Mouse (Mus musculus) megakaryocyte-erythroid progenitor cell, adult 5-6 weeks (primary cell): ENCODE measurements at regions not wholly inside any gene's neighbourhood (a gene's known extent, or its start where the extent isn't known, plus 50 kb on each side); places are given as distances from the start of the nearest gene placed in this dataset.

ENCODE experiments used
- ATAC-seq: replicated peaks from 2 replicates; pipeline ENCODE4 v1.8.0; 2016; ENCODE audit warnings: mild to moderate bottlenecking, inconsistent platforms; ENCODE audit not compliant: severe bottlenecking, poor library complexity, low FRiP score, low TSS enrichment

DNA sequence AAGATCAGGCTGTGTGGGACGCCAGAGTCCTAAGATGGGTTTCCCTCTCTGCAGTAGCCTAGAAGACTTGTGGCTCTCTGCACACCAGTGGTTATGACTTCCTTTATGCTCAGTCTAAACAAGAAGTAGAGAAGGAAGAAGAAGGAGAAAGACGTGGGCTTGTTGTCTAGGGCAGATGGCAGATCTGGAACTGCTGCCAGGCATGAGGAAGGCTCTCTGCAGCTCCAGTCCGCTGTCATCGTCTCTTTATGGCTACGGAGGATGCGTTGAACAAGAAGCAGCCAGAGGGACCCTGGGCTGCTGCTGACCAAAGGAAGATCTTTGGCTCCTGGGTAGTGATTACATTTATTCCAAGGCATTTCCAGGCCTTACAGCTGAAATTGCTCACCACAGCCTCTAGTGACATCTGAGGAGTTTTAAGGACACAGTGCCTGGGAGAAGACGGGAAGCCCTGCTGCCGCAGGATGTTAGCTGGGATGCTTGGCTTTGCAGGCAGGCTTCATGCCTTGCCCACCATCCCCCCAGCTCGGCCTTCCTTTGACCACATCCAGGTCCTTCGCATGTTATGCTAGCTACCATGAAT is 229.6 kb upstream of the Dio3 start:
- ATAC-seq = no peak

DNA sequence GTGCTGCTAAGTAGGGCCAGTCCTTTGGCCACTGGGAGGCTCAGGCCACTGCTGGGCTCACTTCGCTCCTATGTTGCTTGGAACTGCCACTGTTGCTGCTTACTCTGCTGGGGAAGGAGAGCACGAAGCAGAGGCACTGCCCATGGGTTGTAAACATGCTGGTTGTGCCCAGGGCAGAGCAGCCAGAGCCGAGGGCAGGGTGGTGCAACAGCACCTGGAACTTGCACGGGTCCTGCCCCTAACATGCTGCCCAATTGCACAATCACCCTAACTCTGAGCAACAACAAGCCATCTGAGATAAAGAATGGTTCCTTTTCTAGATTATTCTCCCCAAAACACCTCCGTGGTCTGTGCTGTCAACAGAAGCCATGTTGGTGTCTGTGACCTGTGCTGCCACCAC is 219.5 kb upstream of the Dio3 start:
- no peak for ATAC-seq

DNA sequence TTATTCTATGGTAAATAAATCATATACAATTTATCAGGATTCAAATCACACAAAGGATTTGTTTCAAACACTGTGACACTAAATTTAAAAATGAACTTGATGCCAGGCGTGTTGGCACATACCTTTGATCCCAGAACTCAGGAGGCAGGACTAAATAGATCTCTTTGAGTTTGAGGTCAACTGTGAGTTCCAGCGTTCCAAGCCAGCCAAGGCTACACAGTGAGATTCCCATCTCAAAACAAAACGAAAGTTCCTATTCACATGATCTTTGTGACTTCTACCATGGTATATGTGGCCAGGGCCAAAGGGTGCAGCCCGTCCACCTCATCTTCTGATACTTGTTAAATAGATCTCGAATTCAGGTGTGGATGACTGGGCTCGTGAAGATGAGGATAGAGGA is 216.9 kb upstream of the Dio3 start:
- no peak for ATAC-seq

DNA sequence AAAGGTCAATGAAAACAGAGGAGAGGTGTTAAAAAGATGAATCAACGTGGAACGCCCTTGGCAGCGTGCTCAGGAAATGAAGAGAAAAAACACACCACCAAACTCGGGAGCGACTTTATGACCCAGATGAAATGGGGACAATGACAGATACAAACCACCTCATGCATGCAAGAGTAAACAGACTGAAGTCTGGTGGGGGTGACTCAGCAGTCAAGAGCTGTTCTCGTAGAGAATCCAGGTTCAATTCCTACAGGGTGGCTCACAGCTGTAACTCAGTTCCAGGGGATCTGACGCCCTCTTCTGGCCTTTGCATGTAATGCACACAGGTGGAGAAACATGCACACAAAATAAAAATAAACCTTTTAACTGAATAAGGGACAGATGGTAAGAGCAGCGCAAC is 215.9 kb upstream of the Dio3 start:
- ATAC-seq = no peak

- no peak for ATAC-seq
These were observed 212.4 kb upstream of the Dio3 start for GRCm38 (mm10) chr12:110066361-110066885.

GRCm38 (mm10) chr12:110070506-110070905 is 208.4 kb upstream of the Dio3 start:
- no peak for ATAC-seq

- ATAC-seq = no peak
These were observed 207.0 kb upstream of the Dio3 start for GRCm38 (mm10) chr12:110071823-110072222.

GRCm38 (mm10) chr12:110074921-110075320 is 203.9 kb upstream of the Dio3 start:
- no peak for ATAC-seq

GRCm38 (mm10) chr12:110077211-110077884 is 201.5 kb upstream of the Dio3 start:
- no peak for ATAC-seq

GRCm38 (mm10) chr12:110078081-110078505 is 200.8 kb upstream of the Dio3 start:
- ATAC-seq = no peak

GRCm38 (mm10) chr12:110081831-110082615 is 196.8 kb upstream of the Dio3 start:
- ATAC-seq = no peak

DNA sequence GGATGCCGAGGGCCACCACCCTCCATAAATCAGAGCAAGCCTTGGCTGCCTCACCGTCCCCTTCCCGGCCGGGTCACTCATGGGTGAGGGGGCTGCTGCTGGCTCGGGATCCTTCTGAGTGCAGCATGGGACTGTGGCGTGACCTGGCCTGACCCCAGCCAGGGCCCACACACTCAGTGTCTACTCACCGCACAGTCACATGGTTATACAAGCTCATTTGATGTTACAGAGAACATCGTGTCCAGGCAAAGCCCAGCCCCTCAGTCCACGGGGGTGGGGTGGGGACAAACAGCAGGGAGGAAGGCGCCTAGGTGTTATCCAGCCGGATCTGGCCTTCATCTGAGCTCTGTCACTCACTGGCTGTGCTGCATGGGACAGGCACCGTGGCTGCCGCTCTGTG is 195.9 kb upstream of the Dio3 start:
- ATAC-seq = no peak

DNA sequence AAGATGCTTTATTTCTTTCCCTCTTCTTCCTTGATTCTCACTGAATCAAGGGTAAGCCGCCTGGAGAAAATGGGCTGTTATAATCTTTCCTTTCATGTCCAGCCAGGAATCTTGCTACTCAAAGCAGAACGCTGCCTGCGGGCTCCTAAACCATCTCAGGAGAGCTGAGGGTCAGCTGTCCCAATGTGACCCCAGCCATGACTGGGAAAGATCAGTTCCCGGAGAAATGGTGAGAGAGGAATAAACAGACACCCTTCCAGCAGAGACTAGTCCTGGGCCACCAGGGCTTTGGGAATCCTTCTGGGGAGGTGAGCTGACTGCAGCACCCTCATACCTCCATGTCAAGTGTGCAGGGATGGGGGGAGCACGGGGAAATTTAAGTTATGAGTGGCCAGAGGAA is 195.4 kb upstream of the Dio3 start:
- no peak for ATAC-seq

GRCm38 (mm10) chr12:110086921-110087320 is 191.9 kb upstream of the Dio3 start:
- no peak for ATAC-seq

- ATAC-seq = no peak
These were observed 191.1 kb upstream of the Dio3 start for GRCm38 (mm10) chr12:110087812-110088211.

- no peak for ATAC-seq
These were observed 176.7 kb upstream of the Dio3 start for GRCm38 (mm10) chr12:110102186-110102585.

DNA sequence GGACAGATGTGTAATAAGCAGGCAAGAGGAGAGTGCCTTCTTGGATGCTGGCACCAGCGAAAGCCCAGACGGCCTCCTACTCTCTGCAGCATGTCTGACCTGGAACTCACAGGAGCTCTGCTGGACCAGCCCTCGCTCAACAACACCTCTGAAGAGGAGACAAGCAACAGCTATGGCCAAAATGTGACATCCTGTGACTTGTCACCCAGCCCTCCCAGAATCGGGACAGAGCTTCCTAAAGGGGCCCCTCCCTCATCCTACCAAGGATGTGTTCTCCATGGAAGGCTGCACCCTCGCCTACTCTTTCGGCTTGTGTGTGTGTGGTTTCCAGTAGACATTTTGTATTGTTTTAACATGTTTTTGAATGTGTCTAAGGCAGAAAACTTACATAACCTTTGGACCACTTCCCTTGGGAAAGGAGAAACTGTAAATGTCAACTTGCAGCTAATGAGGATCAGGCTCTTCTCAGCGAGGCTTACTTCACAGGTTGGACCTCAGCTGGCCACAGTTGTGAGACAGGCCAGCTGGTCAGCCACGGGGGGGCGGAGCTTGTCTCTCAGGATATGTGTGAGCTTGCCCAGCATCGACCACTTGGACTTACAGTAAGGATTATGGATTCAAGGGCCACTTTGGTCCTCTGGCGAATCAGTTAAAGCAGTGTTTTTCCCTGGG is 166.7 kb upstream of the Dio3 start:
- no peak for ATAC-seq

DNA sequence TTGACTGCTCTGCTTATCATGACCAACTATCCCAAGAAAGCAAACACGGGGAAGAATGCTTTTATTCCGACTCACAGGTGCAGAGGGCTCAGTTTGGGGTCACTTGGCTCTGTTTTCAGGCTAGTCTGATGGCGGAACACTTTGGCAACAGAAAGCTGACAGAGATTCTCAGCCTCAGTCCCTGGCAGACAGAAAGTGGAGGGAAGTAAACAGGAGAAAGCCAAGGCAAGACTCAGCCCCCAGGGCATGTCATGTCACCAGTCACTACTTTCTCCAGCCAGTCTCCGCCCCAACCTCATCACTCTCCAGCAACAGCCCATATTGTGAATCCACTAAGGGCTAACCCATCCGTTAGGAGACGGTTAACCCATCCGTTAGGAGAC is 166.2 kb upstream of the Dio3 start:
- ATAC-seq = no peak

DNA sequence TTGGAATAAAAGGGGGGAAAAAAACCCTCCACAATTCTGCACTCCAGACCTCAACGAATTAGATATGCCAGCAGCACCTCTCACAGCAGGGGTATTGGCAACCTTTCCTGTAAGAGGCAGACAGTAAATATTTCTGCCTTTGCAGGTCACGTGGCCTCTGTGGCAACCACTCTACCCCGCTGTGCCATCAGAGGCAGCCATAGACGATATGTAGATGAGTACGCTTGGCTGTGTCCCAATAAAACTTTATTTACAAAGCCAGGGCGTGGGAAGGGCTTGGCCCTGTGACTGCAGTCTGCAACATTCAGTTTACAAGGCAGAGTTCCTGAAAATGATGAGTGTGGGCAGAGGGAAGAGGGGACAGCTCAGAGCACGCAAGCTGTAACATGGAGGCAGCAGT is 158.7 kb upstream of the Dio3 start:
- no peak for ATAC-seq

DNA sequence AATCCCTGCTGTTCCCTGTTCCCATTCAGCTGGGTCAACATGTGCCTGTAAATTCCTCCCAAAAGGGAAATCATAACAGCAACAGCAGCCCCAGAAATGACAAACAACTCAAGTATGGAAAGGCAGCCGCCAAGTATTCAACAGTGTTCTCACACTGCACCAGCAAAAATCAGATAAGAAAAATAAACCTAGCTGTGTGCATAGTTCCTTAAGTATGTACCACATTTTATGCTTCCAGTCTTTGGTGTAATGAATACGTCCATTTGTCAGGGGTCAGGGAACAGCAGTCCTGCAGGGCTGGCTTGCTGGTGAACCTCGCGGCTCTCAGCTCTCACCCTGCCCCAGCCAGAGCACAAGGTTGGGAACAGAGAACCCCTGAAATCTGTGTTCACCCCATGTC is 155.9 kb upstream of the Dio3 start:
- no peak for ATAC-seq
